Mouse (Mus musculus): ENCODE results near the gene Zdhhc11.
A peak's percentile ranks its signal among the peaks of the same experiment; 100 is the strongest.
"Not testable (repeated sequence)": the region's sequence is repeated elsewhere in the genome, so short reads cannot be mapped to it uniquely, and the experiment has no call there.

Zdhhc11 gene

GRCm38 (mm10) chr13:74008216-74008615 lies 44.6 kb downstream of the Zdhhc11 start:
- peak; percentile 54 for DNase-seq

DNA sequence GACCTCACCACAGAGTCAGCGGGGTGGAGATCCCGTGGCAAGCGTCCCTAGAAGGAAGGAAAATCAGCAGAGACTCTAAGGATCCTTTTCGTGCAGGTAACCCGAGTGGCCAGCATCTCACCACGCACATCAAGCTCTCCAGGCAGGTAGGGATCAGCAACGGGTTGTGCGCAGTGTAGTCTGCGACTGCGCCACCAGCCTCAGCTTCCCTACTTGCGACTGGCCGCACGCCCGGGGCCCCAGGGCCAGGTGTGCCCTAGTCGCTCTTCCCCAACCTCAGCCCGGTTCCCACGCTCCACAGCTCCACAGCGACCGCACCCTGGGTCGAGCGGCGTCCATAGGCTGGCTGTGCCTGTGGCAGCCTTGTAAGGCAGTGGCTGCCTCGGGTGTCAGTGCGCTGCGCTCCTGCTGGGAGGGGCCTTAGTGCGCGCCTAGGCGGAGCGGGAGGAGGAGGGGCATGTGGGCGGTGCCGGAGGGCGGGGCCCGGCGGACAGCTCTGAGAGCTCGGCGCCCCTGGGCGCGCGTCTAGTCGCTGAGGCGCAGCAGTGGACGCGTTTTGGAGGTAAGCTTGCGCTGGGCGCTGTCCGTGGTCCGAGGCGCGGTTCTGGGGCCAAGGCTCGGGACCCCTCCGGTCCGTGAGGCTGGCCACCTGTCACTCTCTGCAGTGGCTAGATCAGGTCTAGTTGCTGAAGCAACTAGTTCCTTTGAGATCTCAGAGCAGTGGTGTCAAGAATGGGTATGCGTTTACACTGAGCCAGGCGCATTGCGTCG lies 45.5 kb downstream of the Zdhhc11 start, which contains the start of gene Tppp:
Tppp (plus strand) TSS at position 460 of the 771 bp plus-strand sequence.
- DNase-seq, result peak; percentile 96

DNA sequence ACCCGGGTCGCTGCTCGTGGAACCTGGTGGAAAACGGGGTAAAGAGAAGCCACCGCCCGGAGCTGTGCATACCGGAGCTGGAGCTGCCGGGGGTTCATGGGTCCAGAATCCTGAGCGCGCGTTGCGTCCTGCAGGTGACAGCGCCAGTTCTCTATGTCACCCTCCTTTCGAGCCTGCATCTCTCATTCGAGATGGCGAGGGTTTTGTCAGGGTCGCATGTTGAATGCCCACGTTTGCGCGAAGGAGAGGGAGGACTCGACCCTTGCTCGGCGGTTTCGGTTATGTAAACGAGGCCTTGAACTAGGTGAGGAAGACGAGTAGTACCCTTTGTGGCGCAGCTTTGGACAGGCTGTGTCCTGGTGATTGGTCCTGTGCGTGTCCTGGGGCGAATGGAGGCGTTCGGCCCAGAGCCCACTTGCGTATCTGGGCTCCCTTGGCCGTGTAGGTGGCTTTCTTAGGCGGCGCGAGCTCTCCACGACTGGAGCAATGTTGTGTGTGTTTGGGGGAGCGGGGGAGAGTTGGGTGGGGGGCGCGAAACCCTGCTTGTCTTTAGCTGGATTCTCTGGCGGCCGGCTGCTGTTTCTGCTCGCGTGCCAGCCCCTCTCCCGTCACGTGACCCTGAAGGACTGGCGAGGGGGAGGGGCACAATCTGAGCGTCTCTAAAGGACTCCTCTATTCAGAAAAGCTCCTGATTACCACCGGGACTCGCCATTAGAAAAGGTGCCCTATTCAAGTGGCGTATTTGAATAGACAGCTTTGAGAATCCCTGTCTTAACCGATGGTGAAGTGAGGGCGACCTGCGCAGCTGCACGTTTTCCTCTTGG lies 46.4 kb downstream of the Zdhhc11 start:
- DNase-seq, result peak; percentile 88

GRCm38 (mm10) chr13:74010678-74011077 lies 47.0 kb downstream of the Zdhhc11 start:
- DNase-seq, result peak; percentile 76

GRCm38 (mm10) chr13:74015908-74016307 lies 52.3 kb downstream of the Zdhhc11 start:
- DNase-seq, result no peak

- DNase-seq, result no peak
These were observed 53.8 kb downstream of the Zdhhc11 start for GRCm38 (mm10) chr13:74017426-74017825.

- not testable (repeated sequence) for DNase-seq
These were observed 55.4 kb downstream of the Zdhhc11 start for GRCm38 (mm10) chr13:74019006-74019405.

DNA sequence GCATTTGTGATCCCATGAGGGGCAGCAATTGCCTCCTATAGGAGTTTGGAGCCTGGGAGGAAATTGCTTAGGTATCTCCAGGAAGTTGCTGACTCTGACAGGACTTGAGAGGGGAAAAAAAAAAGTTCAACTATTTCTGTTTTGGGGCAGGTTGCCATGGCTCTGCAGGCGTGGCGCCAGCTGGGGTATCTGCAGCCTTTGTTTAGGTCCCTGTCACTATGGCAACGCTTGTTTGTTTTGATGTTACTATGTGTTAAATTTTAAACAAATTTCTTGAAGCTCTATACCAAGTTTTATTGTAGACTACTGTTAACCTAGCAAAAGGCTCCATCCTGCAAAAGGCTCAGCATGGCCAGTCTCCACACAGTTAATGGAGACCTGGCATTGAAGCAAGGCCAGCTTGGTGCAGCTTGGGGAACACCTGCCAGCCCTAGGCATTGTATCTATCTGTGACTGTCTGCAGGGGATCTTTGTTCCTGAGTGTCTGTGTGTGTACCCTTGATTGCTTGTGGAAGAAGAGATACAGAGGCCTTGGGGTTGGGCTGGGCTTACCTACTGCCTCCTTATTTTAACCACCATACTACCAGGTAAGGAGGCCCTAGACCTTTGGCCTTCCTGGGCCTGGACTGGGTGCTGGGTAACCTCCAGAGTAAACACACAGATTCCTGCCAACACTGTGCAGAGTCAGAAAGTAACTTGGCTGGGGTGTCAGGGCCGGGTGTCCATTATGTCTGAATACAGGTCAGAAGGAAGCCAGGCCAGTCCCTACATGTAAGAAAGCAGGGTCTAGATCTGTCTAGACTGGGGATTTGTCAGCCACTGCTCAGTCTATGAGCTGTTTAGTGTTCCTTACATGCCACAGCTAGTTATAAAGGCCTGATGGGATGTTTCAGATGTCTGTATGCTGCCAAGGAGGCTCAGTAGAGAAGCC lies 61.8 kb downstream of the Zdhhc11 start:
- peak; percentile 54 for DNase-seq

- peak; percentile 62 for DNase-seq
These were observed 62.6 kb downstream of the Zdhhc11 start for GRCm38 (mm10) chr13:74026215-74026614.

DNA sequence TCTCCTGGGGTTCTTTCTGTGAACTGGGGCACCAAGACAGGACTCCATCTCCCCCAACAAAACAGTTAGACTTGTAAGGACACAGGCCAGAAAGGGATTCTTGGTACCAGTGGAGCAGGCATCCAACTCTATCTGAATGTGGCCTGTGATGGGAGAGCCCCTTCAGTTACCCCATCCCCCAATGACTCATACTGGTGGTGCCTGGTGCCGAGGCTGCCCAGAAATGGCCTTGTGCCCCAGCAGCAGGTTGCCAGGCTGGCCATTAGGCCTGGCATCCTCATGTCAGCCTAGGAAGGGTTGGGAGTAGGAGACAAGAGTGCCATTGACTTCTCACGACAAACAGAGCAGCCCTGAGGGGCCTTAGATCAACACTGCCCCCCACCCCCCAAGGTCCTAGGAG lies 64.5 kb downstream of the Zdhhc11 start:
- DNase-seq, result peak; percentile 45

DNA sequence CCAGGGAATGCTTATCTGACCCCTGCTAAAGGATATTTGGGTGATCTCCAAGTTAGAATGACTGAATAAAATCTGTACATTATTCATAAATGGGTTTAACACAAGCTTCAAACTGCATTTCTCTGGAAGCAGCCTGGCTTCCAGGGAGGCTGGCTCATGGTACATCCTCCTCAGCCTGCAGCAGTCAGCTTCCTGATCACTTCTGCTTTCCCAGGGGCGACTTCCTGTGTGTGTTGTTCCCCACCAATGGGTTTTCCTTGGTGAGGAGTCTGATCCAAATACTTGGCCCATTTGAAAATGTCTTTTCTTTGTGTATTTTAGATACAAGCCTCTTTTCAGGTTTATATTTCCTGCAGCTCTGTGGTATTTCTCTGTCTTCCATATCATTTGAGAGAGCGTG lies 65.4 kb downstream of the Zdhhc11 start:
- DNase-seq, result no peak

GRCm38 (mm10) chr13:74030691-74031090 lies 67.0 kb downstream of the Zdhhc11 start:
- no peak for DNase-seq

DNA sequence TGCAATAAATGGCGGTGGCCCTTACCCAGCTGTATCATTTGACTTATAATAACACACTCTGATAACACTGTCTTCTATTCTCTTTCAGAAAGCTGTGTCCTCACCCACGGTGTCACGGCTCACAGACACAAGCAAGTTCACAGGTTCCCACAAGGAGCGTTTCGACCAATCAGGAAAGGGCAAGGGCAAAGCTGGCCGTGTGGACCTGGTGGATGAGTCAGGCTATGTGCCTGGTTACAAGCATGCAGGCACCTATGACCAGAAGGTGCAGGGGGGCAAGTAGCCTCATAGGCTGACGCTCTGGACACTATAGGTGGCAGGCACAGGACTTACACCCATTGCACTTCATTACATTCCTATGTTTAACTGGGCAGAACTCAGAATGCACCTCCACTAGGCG lies 67.5 kb downstream of the Zdhhc11 start:
- DNase-seq, result no peak

- DNase-seq, result no peak
These were observed 71.1 kb downstream of the Zdhhc11 start for GRCm38 (mm10) chr13:74034756-74035155.

DNA sequence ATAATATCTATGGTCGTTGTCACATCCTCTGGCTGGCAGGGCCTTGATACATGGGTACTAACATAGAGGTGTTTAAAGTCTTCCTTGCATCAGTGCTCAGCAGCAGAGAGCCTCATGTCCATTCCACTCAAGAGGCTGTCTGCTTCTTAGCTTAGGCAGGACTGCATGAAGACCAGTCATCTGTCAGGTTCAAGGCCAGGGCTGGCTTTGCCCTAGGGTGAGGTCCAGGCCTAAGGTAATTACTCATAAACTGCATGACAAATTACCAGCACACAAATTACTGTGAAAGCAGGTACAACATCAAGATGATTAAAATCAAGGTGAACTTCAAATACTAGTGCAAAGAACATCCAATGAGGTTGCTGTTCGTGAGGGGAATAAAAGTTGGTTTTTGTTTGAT lies 72.1 kb downstream of the Zdhhc11 start:
- DNase-seq, result no peak

GRCm38 (mm10) chr13:74039926-74040325 lies 76.3 kb downstream of the Zdhhc11 start:
- no peak for DNase-seq
